Mouse (Mus musculus) kidney, adult 2 months (tissue): ENCODE data around the gene Chd5.

ENCODE experiments used
- CTCF ChIP-seq: fragments of 200-500 bp; conservative IDR thresholded peaks from 2 replicates; pipeline ENCODE4 v1.5.1; 2011; ENCODE audit warnings: low read depth, mild to moderate bottlenecking, control low read depth, low read length, moderate library complexity, mixed read lengths; ENCODE audit not compliant: insufficient read depth, insufficient read length
- POLR2A ChIP-seq: fragments of 200-500 bp; IDR thresholded peaks from one replicate; pipeline ENCODE4 v1.6.1; 2011; ENCODE audit warnings: low read depth, low read length, control low read depth

DNA sequence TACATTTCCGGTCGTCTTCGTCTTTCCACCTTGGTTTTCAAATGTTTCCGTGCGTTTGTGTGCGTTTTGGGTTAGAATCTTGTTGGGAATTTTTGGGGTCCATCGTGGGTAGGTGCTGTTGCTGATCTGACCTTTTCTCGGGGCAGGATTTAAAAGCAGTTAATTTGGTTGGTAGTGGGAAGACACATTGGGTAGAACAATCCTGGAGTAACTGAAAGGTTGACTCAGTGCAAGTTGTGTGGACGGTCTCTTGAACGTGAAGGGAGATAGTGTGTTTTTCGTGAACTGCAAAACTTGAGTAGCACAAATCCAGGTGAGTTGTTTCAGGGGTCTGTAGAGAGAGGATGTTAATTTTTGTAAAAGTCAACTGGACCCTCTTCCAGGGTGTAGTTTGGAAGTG, 11.9 kb upstream of the Chd5 start:
- TF ChIP-seq CTCF (no peak), POLR2A (no peak)
